Mouse (Mus musculus): ENCODE measurements around the gene Ccdc155. TPM values are rescaled to one million over a fixed set of nuclear protein-coding genes. Genes with fewer than 3 reads are reported as not detected.

Gene Ccdc155
- total and polyA plus RNA-seq, 3 experiments: not detected

- ATAC-seq (ENCODE audit: extremely low read depth, insufficient number of reproducible peaks, low FRiP score, poor library complexity, severe bottlenecking): no peak
- H3K9me3 ChIP-seq (replicated peaks): peaks cover 25% of the 10 kb centered on the region
- DNase-seq (ENCODE audit: low spot score): no peak
- TF ChIP-seq POLR2AphosphoS5 (IDR thresholded peaks at IDR 0.05; ENCODE audit: insufficient replicate concordance, low read depth, low read length) (no peak), GATA2 (IDR thresholded peaks at IDR 0.05; ENCODE audit: borderline replicate concordance, low read depth, low read length) (no peak), GATA1 (IDR thresholded peaks at IDR 0.05; ENCODE audit: borderline replicate concordance, low read length) (no peak), TAL1 (conservative IDR thresholded peaks at IDR 0.05; ENCODE audit: low read depth, low read length) (no peak), CTCF (IDR thresholded peaks at IDR 0.05; ENCODE audit: low read depth, low read length) (no peak)
- no peaks in the 10 kb centered on the region for H3K36me3 ChIP-seq (replicated peaks)
- peaks cover 29% of the 10 kb centered on the region for H3K4me1 ChIP-seq (ENCODE audit: insufficient read depth, low read depth, low read length)
- peaks cover 69% of the 10 kb centered on the region for H3K27me3 ChIP-seq (ENCODE audit: insufficient read depth, low read length)
- no peak overlapping the region for H3K4me3 ChIP-seq (ENCODE audit: low read depth, low read length)
These were observed 37.7 kb downstream of the Ccdc155 start for GRCm38 (mm10) chr7:45166950-45167401.

DNA sequence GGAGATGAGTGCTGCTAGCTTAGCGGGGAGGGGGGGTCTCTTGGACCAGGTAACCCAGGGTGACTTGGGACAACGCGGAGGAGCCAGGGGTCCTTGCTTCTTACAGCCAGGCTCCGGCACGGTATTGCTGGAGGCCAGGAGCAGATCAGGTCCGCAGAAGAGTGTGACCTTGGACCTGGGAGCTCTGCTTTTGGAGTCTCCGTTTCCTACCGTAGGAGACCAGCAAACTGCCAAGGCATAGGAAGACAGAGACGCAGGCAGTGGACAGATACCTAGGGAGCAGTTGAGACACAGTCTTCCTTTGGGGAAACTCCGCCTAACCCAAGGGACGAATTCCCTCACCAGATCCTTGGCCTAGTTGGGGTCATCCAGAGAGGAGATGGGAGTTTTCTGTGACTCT, 39.0 kb downstream of the Ccdc155 start:
- Histone ChIP-seq H3K27me3 (ENCODE audit: insufficient read depth, low read length) (peaks cover 66% of the 10 kb centered on the region), H3K9me3 (replicated peaks) (peaks cover 20% of the 10 kb centered on the region), H3K36me3 (replicated peaks) (peaks cover 5% of the 10 kb centered on the region), H3K4me3 (ENCODE audit: low read depth, low read length) (no peak overlapping the region), H3K4me1 (ENCODE audit: insufficient read depth, low read depth, low read length) (peaks cover 31% of the 10 kb centered on the region)
- TF ChIP-seq POLR2AphosphoS5 (IDR thresholded peaks at IDR 0.05; ENCODE audit: insufficient replicate concordance, low read depth, low read length): no peak
- TF ChIP-seq GATA1 (IDR thresholded peaks at IDR 0.05; ENCODE audit: borderline replicate concordance, low read length): no peak
- TF ChIP-seq GATA2 (IDR thresholded peaks at IDR 0.05; ENCODE audit: borderline replicate concordance, low read depth, low read length): no peak
- no peak for TF ChIP-seq TAL1 (conservative IDR thresholded peaks at IDR 0.05; ENCODE audit: low read depth, low read length)
- no peak for TF ChIP-seq CTCF (IDR thresholded peaks at IDR 0.05; ENCODE audit: low read depth, low read length)
- no peak for DNase-seq (ENCODE audit: low spot score)
- no peak for ATAC-seq (ENCODE audit: extremely low read depth, insufficient number of reproducible peaks, low FRiP score, poor library complexity, severe bottlenecking)

DNA sequence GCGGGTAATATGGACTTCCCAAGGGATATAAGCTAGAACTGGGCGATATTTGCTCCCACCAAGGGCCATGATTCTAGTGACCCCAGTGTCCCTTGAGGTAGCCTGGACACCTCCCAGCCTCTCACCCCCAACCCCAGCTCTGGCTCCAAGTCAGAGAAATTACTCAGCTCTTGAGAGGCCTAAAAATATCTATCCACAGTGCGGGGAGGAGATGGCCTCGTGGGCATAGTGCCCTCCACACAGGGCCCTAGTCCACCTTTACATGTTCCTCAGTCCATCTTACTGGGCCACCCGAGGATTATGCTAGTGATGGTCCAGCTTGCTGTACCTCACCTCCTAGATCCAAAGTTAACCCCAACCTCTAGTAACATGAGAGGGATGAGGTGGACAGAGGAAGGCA, 39.9 kb downstream of the Ccdc155 start:
- H3K27me3 ChIP-seq (ENCODE audit: insufficient read depth, low read length): peaks cover 61% of the 10 kb centered on the region
- H3K9me3 ChIP-seq (replicated peaks): peaks cover 12% of the 10 kb centered on the region
- H3K4me3 ChIP-seq (ENCODE audit: low read depth, low read length): no peak overlapping the region
- peaks cover 31% of the 10 kb centered on the region for H3K4me1 ChIP-seq (ENCODE audit: insufficient read depth, low read depth, low read length)
- H3K36me3 ChIP-seq (replicated peaks): peaks cover 14% of the 10 kb centered on the region
- TF ChIP-seq GATA1 (IDR thresholded peaks at IDR 0.05; ENCODE audit: borderline replicate concordance, low read length) (no peak), POLR2AphosphoS5 (IDR thresholded peaks at IDR 0.05; ENCODE audit: insufficient replicate concordance, low read depth, low read length) (no peak), GATA2 (IDR thresholded peaks at IDR 0.05; ENCODE audit: borderline replicate concordance, low read depth, low read length) (no peak)
- ATAC-seq (ENCODE audit: extremely low read depth, insufficient number of reproducible peaks, low FRiP score, poor library complexity, severe bottlenecking) (no peak), DNase-seq (ENCODE audit: low spot score) (no peak)

DNA sequence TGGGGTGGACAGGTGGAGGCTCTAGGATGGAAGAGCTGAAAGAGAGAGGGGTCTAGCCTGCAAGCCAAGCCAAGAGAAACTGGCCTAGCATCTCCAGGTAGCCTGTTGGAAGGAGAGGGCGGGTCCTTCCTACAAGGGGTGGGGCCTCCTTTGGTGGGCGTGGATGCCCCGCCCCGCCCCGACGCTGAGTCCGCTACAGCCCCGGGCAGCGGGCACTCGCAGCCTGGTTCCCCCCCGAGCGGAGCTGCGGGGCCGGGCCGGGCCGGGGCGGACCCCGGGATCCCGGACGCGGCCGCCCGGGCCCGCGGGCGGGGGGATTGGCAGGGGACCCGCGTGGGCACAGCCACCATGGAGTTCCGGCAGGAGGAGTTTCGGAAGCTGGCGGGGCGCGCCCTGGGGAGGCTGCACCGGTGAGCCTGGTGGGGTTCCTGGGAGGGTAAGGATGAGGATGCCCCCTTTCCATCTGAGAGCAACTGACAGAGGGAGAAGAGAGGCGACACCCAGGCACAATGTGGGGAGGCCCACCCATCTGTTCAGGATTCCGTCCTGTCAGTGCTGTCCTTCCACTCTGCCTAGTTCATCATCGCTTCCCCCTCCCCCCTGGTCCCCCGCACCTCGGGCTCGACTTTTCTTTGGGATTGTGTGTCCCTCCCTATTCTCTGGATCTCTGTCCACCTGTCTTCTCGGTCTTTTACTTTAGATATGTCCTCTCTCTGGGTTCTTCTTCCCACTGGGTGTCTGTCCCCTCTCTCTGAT, 40.8 kb downstream of the Ccdc155 start, which contains the start of gene Slc17a7:
TSS of gene Slc17a7 (plus strand) at position 215 of the 756 bp plus-strand sequence.
- Histone ChIP-seq H3K27me3 (ENCODE audit: insufficient read depth, low read length) (peaks cover 61% of the 10 kb centered on the region), H3K36me3 (replicated peaks) (peaks cover 23% of the 10 kb centered on the region), H3K9me3 (replicated peaks) (peaks cover 5% of the 10 kb centered on the region), H3K4me1 (ENCODE audit: insufficient read depth, low read depth, low read length) (peaks cover 31% of the 10 kb centered on the region), H3K4me3 (ENCODE audit: low read depth, low read length) (peak within 1 kb of the TSS; percentile 60)
- TF ChIP-seq GATA2 (IDR thresholded peaks at IDR 0.05; ENCODE audit: borderline replicate concordance, low read depth, low read length): no peak
- TF ChIP-seq TAL1 (conservative IDR thresholded peaks at IDR 0.05; ENCODE audit: low read depth, low read length): no peak
- no peak for TF ChIP-seq POLR2AphosphoS5 (IDR thresholded peaks at IDR 0.05; ENCODE audit: insufficient replicate concordance, low read depth, low read length)
- TF ChIP-seq GATA1 (IDR thresholded peaks at IDR 0.05; ENCODE audit: borderline replicate concordance, low read length): no peak
- no peak for TF ChIP-seq CTCF (IDR thresholded peaks at IDR 0.05; ENCODE audit: low read depth, low read length)
- ATAC-seq (ENCODE audit: extremely low read depth, insufficient number of reproducible peaks, low FRiP score, poor library complexity, severe bottlenecking) (no peak), DNase-seq (ENCODE audit: low spot score) (no peak)

- Histone ChIP-seq H3K9me3 (replicated peaks) (no peaks in the 10 kb centered on the region), H3K36me3 (replicated peaks) (peaks cover 31% of the 10 kb centered on the region), H3K27me3 (ENCODE audit: insufficient read depth, low read length) (peaks cover 54% of the 10 kb centered on the region), H3K4me3 (ENCODE audit: low read depth, low read length) (no peak overlapping the region), H3K4me1 (ENCODE audit: insufficient read depth, low read depth, low read length) (peaks cover 33% of the 10 kb centered on the region)
- TF ChIP-seq GATA2 (IDR thresholded peaks at IDR 0.05; ENCODE audit: borderline replicate concordance, low read depth, low read length) (no peak), POLR2AphosphoS5 (IDR thresholded peaks at IDR 0.05; ENCODE audit: insufficient replicate concordance, low read depth, low read length) (no peak), CTCF (IDR thresholded peaks at IDR 0.05; ENCODE audit: low read depth, low read length) (no peak), TAL1 (conservative IDR thresholded peaks at IDR 0.05; ENCODE audit: low read depth, low read length) (no peak), GATA1 (IDR thresholded peaks at IDR 0.05; ENCODE audit: borderline replicate concordance, low read length) (no peak)
- no peak for ATAC-seq (ENCODE audit: extremely low read depth, insufficient number of reproducible peaks, low FRiP score, poor library complexity, severe bottlenecking)
- DNase-seq (ENCODE audit: low spot score): no peak
These were observed 41.6 kb downstream of the Ccdc155 start for GRCm38 (mm10) chr7:45162996-45163615.

DNA sequence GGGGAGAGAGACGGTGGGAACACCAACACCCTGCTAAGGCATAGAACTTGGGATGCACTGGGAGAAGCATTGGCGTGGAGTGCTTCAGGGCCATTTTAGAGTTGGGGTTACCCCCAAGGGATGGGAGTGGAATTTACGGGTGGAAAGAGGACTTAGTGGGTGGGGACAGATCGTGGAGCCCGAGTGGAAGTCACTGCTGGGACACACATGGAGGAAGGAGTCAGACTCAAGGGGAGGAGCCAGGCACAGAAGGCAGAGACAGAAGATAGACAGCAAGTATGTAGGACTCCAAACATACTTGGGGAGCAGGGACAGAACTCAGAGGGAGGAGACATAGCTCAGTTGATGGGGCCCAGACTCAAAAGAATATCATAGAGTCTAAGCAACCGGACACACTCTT, 42.1 kb downstream of the Ccdc155 start:
- ATAC-seq (ENCODE audit: extremely low read depth, insufficient number of reproducible peaks, low FRiP score, poor library complexity, severe bottlenecking) (no peak), DNase-seq (ENCODE audit: low spot score) (no peak)
- Histone ChIP-seq H3K4me3 (ENCODE audit: low read depth, low read length) (peak overlapping the region; percentile 70; the same call in 1 of the 2 replicates), H3K36me3 (replicated peaks) (peaks cover 37% of the 10 kb centered on the region), H3K9me3 (replicated peaks) (no peaks in the 10 kb centered on the region), H3K4me1 (ENCODE audit: insufficient read depth, low read depth, low read length) (peaks cover 33% of the 10 kb centered on the region), H3K27me3 (ENCODE audit: insufficient read depth, low read length) (peaks cover 48% of the 10 kb centered on the region)
- TF ChIP-seq GATA2 (IDR thresholded peaks at IDR 0.05; ENCODE audit: borderline replicate concordance, low read depth, low read length): no peak
- TF ChIP-seq TAL1 (conservative IDR thresholded peaks at IDR 0.05; ENCODE audit: low read depth, low read length): no peak
- TF ChIP-seq GATA1 (IDR thresholded peaks at IDR 0.05; ENCODE audit: borderline replicate concordance, low read length): no peak
- no peak for TF ChIP-seq POLR2AphosphoS5 (IDR thresholded peaks at IDR 0.05; ENCODE audit: insufficient replicate concordance, low read depth, low read length)
- no peak for TF ChIP-seq CTCF (IDR thresholded peaks at IDR 0.05; ENCODE audit: low read depth, low read length)
